Mouse (Mus musculus): ENCODE measurements around the gene Tmem136. TPM values are rescaled to one million over a fixed set of nuclear protein-coding genes. Genes with fewer than 3 reads are reported as not detected.

Gene Tmem136
- polyA plus RNA-seq, 1 experiment from 2014 or later: 0.73 TPM

DNA sequence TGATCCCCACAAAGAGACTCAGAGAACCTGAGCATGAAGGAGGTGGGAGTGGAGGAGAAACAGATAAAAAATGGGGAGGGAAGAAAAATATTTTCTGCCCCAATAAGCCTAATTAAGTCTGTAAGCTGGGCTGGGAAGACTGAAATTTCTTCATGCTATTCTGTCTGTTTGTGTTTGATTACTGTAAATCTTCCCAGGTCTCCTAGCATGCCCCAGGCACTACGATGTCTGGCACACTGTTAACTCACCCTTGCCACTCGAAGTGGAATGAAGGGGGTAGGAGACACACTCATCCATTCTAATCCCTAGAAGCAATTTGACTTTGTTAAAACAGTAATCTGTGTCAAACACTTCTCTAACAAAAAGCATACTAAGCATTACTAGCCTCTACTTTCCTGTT is 44.6 kb downstream of the Tmem136 start:
- Histone ChIP-seq H3K36me3 (no peaks in the 10 kb centered on the region), H3K4me1 (replicated peaks) (0 out of 2 replicates have a peak, but pooled peaks cover 4% of the 10 kb centered on the region), H3K27me3 (0 out of 2 replicates have a peak, but pooled peaks cover 10% of the 10 kb centered on the region), H3K4me3 (replicated peaks) (no peak overlapping the region), H3K9me3 (replicated peaks) (no peaks in the 10 kb centered on the region), H3K27ac (no peak overlapping the region), H3K4me2 (no peak overlapping the region), H3K9ac (no peak overlapping the region)
- DNase-seq: no peak
- ATAC-seq (ENCODE audit: low read depth): no peak
- 67% methylated on average over 2 of the region's 2 CpGs for WGBS (ENCODE audit: insufficient replicate concordance)

DNA sequence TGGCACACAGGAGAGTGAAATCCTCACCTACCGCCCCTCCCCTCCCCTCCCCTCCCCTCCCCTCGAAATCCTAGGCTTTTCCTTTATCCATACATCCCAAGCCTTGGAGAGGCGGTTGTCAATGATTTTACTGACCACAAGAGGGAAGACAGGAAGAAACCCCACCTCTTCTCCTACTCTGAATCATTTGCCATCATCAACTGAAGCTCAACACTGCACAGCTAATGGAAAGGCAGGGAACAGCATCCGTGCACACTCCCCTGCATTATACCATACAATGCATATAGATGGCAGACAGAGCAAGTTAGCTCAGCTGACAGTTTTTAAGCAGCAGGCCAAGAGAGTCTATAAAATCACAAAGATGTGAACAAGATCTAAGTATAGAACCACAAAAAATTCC is 45.2 kb downstream of the Tmem136 start:
- Histone ChIP-seq H3K4me2 (no peak overlapping the region), H3K36me3 (no peaks in the 10 kb centered on the region), H3K4me1 (replicated peaks) (peaks cover 4% of the 10 kb centered on the region; the same call in 1 of the 2 replicates), H3K4me3 (replicated peaks) (no peak overlapping the region), H3K27ac (no peak overlapping the region), H3K9ac (no peak overlapping the region), H3K27me3 (0 out of 2 replicates have a peak, but pooled peaks cover 10% of the 10 kb centered on the region), H3K9me3 (replicated peaks) (no peaks in the 10 kb centered on the region)
- ATAC-seq (ENCODE audit: low read depth) (no peak), DNase-seq (no peak)
- 38% methylated on average over 4 of the region's 4 CpGs for WGBS (ENCODE audit: insufficient replicate concordance)

DNA sequence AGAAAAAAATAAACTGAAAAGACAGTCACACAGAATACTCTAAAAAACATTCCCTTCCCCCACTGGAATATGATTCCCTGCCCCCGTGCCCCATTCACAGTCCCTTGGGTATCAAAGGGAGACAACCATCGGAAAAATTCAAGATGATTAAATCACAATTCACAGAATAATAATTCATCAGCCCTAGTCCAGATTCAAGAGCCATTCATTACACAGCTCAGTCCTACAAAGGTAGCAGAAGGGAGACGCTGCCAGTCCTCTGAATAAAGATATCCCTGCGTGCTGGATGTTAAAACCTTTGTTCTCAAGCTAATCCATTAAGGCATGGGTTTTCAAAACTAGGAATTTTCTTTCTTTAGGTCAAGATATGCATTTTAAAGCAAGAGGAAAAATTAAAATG is 45.8 kb downstream of the Tmem136 start:
- H3K4me3 ChIP-seq (replicated peaks): no peak overlapping the region
- DNase-seq: no peak
- no peak overlapping the region for H3K27ac ChIP-seq
- 0 out of 2 replicates have a peak, but pooled peaks cover 10% of the 10 kb centered on the region for H3K27me3 ChIP-seq
- no peak overlapping the region for H3K9ac ChIP-seq
- H3K4me1 ChIP-seq (replicated peaks): peaks cover 4% of the 10 kb centered on the region; the same call in 1 of the 2 replicates
- no peaks in the 10 kb centered on the region for H3K36me3 ChIP-seq
- ATAC-seq (ENCODE audit: low read depth): no peak
- 78% methylated on average over 4 of the region's 4 CpGs for WGBS (ENCODE audit: insufficient replicate concordance)
- H3K9me3 ChIP-seq (replicated peaks): no peaks in the 10 kb centered on the region
- H3K4me2 ChIP-seq: no peak overlapping the region

DNA sequence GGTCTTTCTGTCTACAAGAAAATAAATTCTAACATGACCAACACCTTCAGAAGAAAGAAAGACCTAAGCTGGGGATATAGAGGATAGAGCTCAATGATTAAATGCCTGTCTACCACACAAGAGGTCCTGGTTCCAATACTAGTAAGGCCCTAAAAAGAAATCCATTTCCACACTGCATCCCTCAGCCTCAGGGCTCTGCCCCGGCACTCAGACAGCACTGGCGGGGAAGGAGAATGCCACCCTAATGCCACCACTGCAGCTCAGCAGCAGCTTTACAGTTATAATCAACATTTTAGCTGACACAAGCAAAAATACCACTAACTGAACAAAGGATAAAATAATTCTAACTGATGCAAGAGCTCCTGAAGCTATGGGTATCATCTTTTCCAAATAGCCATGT is 46.2 kb downstream of the Tmem136 start:
- peaks cover 4% of the 10 kb centered on the region; the same call in 1 of the 2 replicates for H3K4me1 ChIP-seq (replicated peaks)
- no peak overlapping the region for H3K4me2 ChIP-seq
- 0 out of 2 replicates have a peak, but pooled peaks cover 10% of the 10 kb centered on the region for H3K27me3 ChIP-seq
- no peak overlapping the region for H3K4me3 ChIP-seq (replicated peaks)
- no peak for ATAC-seq (ENCODE audit: low read depth)
- H3K27ac ChIP-seq: no peak overlapping the region
- H3K9me3 ChIP-seq (replicated peaks): no peaks in the 10 kb centered on the region
- no peak for DNase-seq
- 73% methylated on average over 2 of the region's 2 CpGs for WGBS (ENCODE audit: insufficient replicate concordance)
- no peaks in the 10 kb centered on the region for H3K36me3 ChIP-seq
- no peak overlapping the region for H3K9ac ChIP-seq

DNA sequence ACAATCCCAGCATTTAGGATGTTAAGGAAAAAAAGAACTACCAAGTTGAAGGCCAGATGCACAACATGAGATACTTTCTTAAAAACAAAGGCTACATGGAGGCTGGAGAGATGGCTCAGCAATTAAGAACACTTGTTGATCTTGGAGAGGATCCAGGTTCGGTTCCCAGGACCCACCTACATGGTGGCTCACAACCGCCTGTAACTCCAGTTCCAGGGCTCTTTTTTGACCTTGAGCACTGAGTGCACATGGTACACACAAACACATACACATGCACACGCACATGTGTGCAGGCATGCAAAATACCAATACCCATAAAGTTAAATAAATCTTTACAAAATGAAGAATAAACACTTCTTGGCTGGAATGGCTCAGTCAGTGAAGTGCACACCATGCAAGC is 48.5 kb downstream of the Tmem136 start:
- Histone ChIP-seq H3K9ac (no peak overlapping the region), H3K4me1 (replicated peaks) (peaks cover 4% of the 10 kb centered on the region; the same call in 1 of the 2 replicates), H3K27ac (no peak overlapping the region), H3K9me3 (replicated peaks) (no peaks in the 10 kb centered on the region), H3K4me3 (replicated peaks) (no peak overlapping the region), H3K36me3 (no peaks in the 10 kb centered on the region), H3K27me3 (0 out of 2 replicates have a peak, but pooled peaks cover 7% of the 10 kb centered on the region), H3K4me2 (no peak overlapping the region)
- no peak for ATAC-seq (ENCODE audit: low read depth)
- WGBS (ENCODE audit: insufficient replicate concordance): 63% methylated on average over 3 of the region's 3 CpGs
- no peak for DNase-seq

DNA sequence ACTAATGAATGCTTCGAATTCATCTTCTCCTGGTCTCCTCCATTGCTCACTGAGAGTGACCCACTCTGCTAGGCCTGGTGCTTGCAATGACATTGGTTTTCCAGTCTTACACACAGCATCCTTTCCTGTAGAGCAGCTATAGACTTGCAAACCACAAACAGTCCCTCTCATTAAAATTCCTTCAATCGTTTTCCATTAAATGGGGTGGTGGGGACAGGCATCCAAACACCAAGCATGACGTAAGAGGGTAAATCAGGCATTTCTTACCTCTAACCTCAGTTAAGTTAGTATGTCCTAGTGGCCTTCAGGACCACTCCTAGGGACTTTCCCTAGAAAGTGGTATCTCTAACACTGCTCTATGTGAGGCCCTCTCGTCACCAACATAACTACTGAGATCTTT is 51.1 kb downstream of the Tmem136 start:
- H3K4me1 ChIP-seq (replicated peaks): peaks cover 4% of the 10 kb centered on the region; the same call in 1 of the 2 replicates
- 0 out of 2 replicates have a peak, but pooled peaks cover 3% of the 10 kb centered on the region for H3K27me3 ChIP-seq
- H3K4me2 ChIP-seq: no peak overlapping the region
- H3K36me3 ChIP-seq: no peaks in the 10 kb centered on the region
- DNase-seq (no peak), ATAC-seq (ENCODE audit: low read depth) (no peak)
- WGBS (ENCODE audit: insufficient replicate concordance): 72% methylated on average over 4 of the region's 4 CpGs
- H3K4me3 ChIP-seq (replicated peaks): no peak overlapping the region
- no peaks in the 10 kb centered on the region for H3K9me3 ChIP-seq (replicated peaks)
- H3K27ac ChIP-seq: no peak overlapping the region
- no peak overlapping the region for H3K9ac ChIP-seq

DNA sequence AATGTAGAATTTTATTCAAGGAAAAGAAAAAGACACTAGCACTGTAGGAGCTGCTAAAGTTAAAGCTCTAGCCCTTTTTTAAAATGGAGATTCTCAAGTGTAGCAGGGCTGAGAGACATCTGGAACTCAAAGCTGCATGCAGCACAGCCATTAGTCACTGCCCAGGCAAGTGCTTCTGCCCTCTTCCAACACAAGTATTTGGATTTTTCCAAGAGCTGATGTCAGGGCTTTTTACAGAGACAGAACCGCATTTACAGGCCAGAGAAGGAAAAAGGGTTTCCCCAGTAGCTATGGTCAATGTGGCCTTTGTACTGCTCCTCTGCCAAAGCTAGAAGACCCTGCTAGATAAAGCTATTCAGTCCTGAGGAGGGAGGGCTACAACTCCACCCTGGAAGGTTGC is 54.8 kb downstream of the Tmem136 start:
- Histone ChIP-seq H3K9ac (no peak overlapping the region), H3K27ac (no peak overlapping the region), H3K4me3 (replicated peaks) (no peak overlapping the region), H3K9me3 (replicated peaks) (no peaks in the 10 kb centered on the region), H3K4me2 (no peak overlapping the region), H3K4me1 (replicated peaks) (no peaks in the 10 kb centered on the region; the same call in 1 of the 2 replicates), H3K36me3 (no peaks in the 10 kb centered on the region), H3K27me3 (no peaks in the 10 kb centered on the region)
- no peak for ATAC-seq (ENCODE audit: low read depth)
- 71% methylated on average over 1 of the region's 1 CpGs for WGBS (ENCODE audit: insufficient replicate concordance)
- DNase-seq: no peak

Other genes starting within 250 kb of the Tmem136 start
- 1.1 and 1.5 TPM in 2 replicates for gene Grik4, start 172.1 kb downstream of the Tmem136 start, polyA plus RNA-seq (2015; fragmentation: Nextera tagmentation; extraction: Ambion mirVana)
- gene Arhgef12, start 9.3 kb downstream of the Tmem136 start, polyA plus RNA-seq (2015; fragmentation: Nextera tagmentation; extraction: Ambion mirVana): 4.3 and 5.3 TPM in 2 replicates
- not detected in 2 replicates for gene Pou2f3, start 93.8 kb upstream of the Tmem136 start, polyA plus RNA-seq (2015; fragmentation: Nextera tagmentation; extraction: Ambion mirVana)
- 27.4 and 29.3 TPM in 2 replicates for gene Oaf, start 123.3 kb upstream of the Tmem136 start, polyA plus RNA-seq (2015; fragmentation: Nextera tagmentation; extraction: Ambion mirVana)
- 0.09 and 0.10 TPM in 2 replicates for gene Trim29, start 194.3 kb upstream of the Tmem136 start, polyA plus RNA-seq (2015; fragmentation: Nextera tagmentation; extraction: Ambion mirVana)

Data from liver, embryonic 13.5 days (tissue).